Mouse (Mus musculus) monocyte, adult 2 months (primary cell): ENCODE measurements around the gene Slc41a3.

Experiments
- DNase-seq, 2 experiments: peaks; one replicate each; pipeline ENCODE4 v3.0.0; 2022; ENCODE audit warnings: low spot score in 2 of 2, low read depth in 1 of 2

Slc41a3 gene

DNA sequence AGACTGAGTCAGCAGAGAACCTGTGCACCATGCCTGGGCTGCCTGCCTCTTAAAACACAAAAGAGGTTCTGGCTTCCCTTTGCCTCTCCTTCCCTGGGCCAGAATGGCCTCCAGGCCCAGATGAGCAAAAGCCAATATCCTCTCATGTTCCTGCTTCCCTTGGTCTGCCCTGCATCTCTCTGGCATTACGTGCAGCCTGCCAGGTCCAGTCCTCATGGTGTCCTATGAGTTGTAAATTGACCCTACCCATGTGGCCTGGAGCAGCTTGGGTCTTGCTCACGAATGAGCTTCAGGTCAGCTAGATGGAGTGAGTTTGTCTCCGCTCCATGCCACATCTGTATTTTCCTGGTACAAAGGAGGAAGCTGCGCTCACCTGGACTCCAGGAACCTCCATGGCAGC is 7.5 kb upstream of the Slc41a3 start:
- no peak for DNase-seq

DNA sequence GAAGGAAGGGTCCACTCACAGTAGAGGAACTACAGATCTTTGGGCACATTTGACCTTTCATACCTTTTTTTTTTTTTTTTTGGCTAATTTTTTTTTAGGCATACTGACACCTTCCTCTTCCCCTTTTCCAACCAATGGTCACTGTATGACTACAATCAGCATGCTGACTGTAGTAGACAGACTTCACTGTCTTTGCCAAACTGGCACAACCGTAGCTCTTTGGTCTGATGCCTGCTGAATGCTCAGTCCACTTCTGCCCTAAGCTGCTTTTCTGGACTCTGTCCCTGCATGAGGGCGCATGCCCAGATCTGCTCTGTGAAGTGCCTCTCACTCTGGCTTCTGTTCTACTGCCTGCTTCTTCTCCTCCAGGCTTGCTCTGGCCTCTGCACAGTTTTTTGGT is 6.9 kb upstream of the Slc41a3 start:
- no peak for DNase-seq

DNA sequence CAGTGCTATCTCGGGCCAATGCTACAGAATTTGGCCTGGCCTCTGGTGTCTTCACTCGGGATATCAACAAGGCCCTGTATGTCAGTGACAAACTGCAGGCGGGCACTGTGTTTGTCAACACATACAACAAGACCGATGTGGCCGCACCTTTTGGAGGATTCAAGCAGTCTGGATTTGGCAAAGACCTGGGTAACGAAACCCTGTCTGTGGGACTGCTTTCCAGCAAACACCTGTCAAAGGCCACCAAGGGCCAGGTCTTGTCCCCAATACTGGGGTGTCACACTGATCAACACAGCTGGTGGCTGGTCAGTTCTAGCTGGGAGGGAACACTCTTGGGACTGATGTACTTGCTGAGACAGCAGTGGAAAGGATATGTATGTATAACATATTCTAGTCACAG is 6.3 kb upstream of the Slc41a3 start:
- DNase-seq, result no peak

DNA sequence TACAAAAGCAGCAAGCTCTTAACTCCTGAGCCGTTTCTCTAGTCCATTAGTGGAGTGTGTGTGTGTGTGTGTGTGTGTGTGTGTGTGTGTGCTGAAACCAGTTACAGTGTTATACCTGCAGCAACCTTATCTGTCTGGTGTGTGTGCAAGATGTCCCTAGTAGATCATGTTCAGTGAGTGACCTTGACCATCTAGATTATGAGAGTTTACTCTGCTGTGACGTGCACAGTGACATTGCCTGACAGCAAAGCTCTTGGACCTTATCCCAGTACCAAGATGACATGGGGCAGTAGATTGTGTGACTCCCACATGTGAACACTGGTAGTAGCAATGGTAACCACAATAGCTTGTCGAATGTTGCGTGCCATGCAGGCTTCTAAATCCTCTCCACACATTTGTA is 4.2 kb upstream of the Slc41a3 start:
- DNase-seq, result no peak

DNA sequence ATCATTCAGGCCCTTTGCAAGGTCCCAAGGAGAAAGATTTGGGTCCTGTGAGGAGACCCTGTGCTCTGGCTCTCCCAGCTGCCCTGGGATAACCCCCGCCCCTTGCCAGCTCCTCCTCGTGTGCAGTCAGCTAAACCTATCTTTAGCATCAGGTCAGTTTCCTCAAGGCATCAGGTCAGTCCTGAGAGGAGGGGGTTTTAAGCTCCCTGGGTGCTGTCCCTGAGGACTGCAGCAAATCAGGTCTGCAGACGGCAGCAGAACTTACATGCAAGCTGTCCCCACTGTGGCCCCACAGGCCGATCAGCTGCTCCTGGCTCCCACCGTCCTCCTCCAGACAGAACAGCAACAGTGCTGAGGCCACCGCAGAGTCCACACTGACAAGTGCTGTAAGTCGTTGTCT is 2.8 kb upstream of the Slc41a3 start:
- DNase-seq, result no peak

DNA sequence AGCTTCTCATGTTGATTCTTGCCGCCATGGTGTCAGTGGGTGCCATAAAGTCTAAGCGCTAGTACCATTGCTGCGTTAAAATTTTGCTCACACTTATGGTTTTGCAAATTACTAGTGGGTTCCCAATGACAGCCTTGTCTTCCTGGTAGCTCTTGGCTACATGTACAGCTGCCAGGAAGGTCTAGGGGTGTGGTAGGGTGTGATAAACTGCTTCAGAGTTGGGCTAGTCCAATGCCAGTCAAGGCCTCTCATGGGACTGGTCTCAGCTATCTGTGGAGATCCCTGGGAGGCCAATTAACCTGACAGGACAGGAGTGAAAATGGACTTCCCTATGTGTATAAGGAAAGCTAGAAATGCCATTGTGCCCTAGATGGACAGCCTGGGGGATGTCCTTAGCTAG is 2.2 kb upstream of the Slc41a3 start:
- DNase-seq, result no peak

DNA sequence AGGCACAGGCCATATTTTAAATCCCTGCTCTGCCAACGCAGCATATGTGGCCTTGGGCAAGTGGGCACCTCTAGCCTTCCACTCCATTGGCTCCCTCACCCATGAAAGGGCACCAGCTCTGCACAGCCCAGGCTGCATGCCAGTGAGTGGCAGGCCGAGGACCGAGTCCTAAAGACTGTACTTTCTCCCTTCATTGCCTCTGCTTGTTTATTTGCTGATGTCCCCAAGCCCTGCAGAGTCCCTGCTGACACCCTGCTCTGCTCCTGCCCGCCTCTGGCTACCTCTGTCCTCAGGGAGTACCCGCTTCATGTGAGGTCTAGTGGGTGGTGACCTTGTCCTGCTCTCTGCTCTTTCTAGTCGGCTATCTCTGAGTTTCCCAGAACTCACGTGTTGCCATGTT is 1.4 kb upstream of the Slc41a3 start:
- no peak for DNase-seq

DNA sequence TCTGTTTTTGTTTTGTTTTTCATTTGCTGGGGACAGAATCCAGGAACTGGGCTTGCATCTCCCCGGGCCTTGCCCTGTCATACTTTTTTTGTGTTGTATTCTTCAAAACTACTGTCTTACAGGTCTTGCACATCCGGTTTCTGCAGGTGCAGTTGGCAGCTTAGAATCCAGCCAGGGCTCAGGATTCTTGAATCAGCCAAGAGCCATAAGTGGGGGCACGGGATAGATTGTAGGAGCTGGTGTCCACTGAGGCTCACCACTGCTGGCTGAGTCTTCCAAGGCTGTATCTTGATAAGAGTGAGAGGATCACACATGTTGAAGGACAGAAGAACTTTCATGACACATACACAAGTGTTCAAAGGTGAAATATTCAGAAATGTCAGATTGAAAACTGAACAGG is 395 bp upstream of the Slc41a3 start:
- DNase-seq, result no peak

DNA sequence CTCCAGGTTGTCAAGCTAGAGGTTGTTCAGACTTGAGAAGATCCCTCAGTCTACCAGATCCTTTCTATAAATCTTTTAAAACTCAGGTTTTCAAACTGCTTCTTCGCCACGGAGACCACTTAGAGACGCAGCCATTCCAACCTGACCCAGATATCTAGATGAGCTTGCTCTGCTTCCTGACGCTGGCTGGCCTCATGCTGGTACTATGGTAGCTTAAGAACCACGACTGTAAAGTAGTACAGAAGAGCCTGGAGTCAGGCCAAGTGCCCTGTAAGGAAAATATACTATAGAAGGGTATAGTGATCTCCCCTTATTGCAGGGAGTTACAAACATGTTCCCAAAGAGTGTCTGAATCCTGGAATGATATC is 757 bp downstream of the Slc41a3 start:
- DNase-seq, result no peak

DNA sequence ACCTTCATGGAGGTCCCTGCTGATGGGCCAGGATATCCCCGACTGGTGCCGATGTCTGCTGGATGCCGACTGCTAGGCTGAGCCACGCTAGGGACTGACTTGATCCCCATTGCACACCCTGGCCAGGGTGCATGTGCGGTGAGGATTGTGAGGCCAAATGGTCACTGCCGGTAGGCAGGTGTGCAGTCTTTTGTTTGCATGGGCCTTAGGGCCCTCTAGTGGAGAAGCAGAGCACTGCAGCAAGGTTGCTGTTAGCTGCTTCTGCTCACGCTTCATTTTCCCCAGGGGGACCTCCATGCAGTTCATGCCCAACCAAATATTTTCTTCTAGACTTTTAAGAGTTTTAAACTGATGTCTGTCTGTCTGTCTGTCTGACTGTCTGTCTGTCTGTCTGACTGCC is 2.0 kb downstream of the Slc41a3 start:
- peak in 1 of 2 experiments; percentile 44 for DNase-seq

DNA sequence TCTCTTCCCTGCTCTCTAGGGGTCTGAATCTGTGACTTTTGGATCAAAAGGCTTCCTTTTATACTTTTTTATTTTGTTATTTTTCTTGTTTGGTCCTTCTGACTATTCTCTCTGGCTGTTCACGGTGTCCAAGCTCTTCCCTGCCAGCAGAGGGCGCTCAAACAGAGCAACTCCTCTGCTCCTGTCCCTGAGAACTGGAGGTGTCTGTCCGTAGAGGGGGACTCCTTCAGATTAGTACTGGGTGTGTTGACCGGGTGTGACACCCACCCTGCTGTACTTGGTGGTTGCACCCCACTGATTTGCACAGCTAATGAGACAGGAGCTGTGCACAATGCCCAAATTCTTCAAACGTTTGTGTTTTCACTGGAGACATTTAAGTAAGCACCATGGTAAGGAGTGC is 2.7 kb downstream of the Slc41a3 start:
- DNase-seq, result peak in 1 of 2 experiments; percentile 28

DNA sequence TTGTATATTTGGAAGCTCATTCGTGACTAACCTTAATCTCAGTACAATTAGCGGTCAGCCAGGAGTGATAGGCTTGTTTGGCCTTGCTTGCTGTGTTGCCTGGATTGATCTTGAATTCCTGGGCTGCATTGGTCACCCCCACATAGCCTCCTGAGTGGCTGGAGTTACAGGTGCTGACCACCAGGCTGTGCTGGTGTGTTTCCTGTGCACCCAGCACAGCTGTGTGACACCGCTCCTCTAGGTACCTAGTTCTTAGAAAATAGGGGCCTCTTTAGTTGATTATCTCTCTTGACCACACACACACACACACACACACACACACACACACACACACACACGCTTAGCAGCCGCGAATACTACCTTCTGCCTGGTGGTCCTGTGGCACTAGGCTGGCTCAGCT is 3.7 kb downstream of the Slc41a3 start:
- no peak for DNase-seq

DNA sequence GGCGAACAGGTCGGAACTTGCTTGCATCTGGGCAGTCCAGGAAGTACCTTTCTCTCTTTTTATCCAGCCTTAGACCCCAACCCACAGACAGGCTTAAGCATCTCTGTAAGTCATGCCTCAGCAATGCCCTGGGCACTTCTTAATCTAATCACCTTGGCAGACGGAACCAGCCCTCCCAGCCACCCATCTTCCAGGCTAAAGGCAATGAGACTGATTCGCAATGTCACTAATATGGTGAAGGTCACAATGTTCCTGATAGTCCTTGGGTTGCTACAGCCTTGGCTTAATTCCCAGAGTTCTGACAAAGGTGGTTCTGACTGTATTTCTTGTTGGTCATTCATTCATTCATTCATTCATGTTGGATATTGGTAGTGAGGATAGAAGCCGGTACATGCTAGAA is 5.7 kb downstream of the Slc41a3 start:
- DNase-seq, result no peak

DNA sequence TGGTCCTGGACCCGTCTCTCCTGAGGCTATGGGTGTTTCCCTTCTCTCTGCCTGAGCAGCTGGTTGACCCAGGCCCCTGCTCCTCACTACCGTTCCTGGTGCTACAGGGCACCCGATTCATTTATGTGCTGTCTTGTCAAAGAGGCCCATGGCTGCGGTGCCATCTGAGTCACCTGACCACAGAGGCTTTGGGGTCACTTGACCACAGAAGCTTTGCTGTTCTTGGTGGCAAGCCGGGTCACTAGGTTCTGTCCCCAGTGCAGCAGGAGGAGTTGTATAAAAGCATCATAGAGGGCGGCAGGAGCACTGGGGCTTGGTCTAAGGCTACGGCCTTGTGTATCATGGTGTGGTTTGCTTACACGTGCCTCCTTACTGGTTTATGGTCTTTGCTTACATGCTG is 8.8 kb downstream of the Slc41a3 start:
- DNase-seq, result no peak

DNA sequence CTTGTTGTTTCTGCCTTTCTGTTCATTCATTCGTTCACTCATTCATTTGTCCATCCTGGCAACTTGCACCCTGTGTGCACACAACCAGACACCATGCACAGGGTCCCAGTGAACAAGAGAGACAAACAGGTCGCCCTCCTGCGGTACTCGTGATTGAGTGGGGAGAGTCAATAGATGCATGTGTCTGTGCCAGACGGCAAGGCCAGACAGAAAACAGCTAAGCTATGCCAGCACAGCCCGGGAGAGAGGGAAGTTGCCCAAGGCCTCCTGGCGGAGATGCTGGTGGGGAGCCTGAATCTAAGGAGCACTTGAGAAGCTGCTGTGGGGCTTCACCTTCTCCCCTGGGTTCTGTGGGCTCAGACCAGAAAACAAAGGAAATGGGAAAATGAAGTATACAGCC is 10.8 kb downstream of the Slc41a3 start:
- no peak for DNase-seq

DNA sequence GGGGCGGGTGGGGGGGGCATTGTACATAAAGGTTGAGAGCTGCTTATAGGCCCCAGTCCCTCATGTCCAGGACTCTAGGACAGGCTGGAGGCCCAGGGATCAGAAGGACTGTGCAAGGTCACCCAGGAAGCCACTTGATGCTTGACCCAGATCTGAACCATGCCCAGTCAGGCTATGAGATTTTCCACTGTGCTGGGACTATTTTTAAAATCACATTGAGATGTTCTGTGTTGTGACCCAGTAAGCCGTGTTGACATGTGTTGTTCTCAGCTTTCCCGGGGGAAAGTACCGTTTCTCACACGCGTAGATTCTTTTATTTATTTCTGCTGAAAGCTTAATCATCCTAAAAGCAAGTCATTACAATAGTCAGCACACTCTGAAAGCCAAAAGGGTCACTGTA is 11.5 kb downstream of the Slc41a3 start:
- no peak for DNase-seq

DNA sequence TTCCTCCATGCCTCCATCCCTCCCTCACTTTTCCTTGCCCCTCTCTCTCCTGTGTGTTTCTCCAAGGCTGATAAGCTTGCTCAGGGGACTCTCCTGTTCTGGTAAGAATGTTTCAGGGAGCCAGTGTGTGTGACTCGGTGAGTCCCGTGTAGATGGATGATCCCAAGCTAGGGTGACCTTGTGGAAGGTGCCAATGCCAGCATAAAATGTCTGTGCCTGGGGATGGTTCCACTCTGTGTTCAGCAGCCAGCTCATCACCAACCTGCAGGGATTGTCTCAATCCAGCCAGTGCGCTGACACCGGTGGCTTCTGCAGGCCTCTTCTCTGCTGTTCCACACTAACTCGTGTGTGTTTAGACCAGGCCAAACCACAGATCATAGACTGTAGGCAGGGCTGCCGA is 12.0 kb downstream of the Slc41a3 start:
- no peak for DNase-seq

DNA sequence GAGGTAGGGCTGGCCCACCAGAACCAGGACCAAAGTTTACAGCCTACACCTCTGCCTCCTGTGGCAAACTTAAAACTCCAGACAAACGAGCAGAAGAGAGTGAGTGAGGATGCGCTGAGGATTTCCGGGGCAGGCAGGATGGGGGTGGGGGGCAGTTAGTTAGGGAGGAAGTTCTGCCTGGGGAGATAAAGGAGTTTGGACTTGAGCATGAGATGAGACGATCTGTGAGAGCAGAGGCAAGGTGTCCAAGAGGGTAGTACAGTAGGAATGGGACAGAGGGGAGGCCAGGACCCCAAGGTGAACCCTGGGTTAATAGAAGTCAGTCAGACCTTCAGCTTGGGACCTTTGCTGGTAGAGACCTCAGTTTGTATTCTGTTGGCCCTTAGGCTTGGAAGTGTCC is 13.7 kb downstream of the Slc41a3 start:
- no peak for DNase-seq

DNA sequence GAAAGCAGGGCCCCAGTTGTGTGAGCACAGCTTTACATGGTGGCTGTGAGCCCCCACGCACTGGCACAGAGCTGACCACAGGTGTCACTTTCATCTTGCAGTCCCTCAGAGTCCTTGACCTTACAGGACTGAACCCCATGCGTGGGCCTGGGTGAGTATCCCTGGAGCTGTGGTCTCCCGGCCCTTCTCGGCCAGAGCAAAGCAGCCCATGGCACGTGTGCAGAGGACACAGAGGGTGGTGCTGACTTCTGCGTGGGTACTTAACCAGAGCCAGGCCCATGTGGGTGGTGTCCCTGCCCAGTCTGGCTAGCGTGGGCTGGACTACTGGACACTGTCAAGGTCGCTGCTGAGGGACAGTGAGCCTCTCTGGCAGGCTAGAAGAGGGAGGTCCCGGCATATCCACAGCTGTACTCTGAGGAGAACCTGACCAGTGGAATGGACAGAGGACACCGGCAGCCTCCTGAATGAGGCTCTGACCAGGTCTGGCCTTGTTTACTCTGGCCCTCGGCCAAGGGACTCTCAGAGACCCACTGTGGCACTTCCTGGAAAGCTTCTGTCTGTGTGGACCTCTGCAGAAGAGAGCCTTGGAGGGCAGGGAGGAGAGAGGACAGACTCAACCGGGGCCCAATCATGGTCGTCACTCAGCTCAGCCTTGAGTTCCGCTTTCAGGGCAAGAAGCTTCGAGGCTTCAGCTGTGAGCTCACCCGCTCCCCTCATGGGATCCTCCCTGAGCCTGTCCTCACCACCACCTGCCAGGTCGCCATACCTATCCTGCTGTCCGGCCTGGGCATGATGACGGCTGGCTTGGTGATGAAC is 14.5 kb downstream of the Slc41a3 start:
- no peak for DNase-seq

DNA sequence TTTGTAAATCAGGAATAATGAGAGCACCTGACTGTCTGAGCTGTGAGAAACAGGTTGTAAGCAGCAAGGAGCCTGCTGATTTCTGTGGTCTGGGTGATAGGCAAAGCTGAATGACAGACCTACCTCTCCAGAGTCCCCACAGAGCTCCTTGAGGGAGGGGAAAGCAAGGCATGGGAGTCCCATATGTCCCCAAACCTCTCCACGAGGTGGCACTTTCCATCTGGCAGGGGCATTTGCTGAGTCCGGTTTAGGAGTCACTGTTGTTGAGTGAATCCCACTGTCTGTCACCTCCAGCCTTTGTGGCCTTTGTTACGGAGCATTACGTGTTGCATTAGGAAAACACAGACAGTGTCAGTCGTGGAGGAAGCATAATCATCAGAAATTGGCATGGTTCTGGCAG is 15.4 kb downstream of the Slc41a3 start:
- no peak for DNase-seq

DNA sequence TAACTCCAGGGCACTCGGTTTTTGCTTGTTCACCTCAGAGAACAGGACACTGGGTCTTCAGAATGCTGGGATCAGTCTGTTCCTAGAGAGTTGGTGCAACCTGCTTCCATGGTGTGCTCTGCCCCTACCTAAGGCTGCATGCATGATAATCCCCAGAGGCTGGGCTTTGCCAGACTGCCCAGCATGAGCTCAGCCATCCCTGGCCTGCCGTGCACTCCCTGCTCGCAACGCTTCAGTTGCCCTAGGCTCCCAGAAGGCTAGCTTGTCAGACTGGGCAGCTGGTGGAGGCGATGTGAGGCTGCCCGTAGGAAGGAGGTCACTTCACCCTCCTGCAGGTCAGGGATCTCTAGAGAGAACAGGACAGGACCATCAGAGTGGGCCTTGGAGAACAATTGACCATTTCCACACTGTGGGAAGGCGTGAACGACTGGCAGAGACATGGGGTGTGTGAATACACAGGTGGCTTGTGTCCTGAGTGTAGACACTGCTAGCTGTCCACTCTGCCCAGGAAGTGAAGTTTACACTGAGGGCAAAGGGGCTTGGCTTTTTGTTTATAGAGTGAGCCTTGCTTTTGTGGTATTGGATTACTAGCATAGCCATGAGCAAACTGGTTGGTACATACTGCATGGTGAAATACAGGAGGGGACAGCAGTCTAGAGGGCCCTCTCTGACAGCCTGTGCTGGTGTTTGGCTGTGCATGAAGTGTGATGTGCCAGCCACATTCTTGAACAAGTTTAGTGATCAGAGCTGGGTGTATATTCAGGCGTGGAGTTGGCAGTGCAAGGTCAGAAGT is 16.5 kb downstream of the Slc41a3 start:
- DNase-seq, result no peak

DNA sequence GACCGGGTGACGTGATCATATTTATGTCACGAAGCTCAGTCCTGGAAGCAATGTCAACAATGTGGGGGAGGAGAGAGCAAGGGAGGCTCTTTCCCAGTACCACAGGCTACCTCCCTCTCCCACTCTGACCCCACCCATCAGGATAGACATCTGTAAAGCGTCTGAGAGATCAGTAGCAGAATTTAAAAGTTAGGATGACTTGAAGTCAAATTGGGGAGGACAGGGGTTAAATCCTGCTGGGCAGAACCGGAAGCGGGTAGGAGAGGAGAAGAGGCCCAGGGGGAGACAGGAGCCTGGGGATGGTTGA is 17.0 kb downstream of the Slc41a3 start:
- no peak for DNase-seq
